Mouse (Mus musculus): Measurements from ENCODE around the gene Hivep3. TPM values are rescaled to one million over a fixed set of nuclear protein-coding genes. Genes with fewer than 3 reads are reported as not detected.

Hivep3 gene
- total RNA-seq (2021), result 1 to 10 TPM; 7.4 to 9.7 TPM
- long read RNA-seq, experiment 1, partial matches to known transcripts, result 0 of 1 reads
- long read RNA-seq, experiment 1, other reads (novel, unspliced or antisense), result 0 of 1 reads
- long read RNA-seq, experiment 2, partial matches to known transcripts, result 0 of 2 reads
- long read RNA-seq, experiment 2, other reads (novel, unspliced or antisense), result 0 of 2 reads

GRCm38 (mm10) chr4:119733184-119733880 lies at the start of gene Hivep3:
Hivep3 (plus strand) TSS chr4:119733784.
- peak; percentile 100 for DNase-seq

- DNase-seq, result no peak
Measured at GRCm38 (mm10) chr4:119685746-119686145, 47.8 kb upstream of the Hivep3 start.

- DNase-seq, result peak; percentile 19
Measured at GRCm38 (mm10) chr4:119698339-119698738, 35.2 kb upstream of the Hivep3 start.

GRCm38 (mm10) chr4:119701269-119701954 lies 32.2 kb upstream of the Hivep3 start:
- DNase-seq, result no peak

- DNase-seq, result no peak
Measured at GRCm38 (mm10) chr4:119703965-119704364, 29.6 kb upstream of the Hivep3 start.

GRCm38 (mm10) chr4:119707326-119707725 lies 26.3 kb upstream of the Hivep3 start:
- DNase-seq, result no peak

GRCm38 (mm10) chr4:119707751-119708150 lies 25.8 kb upstream of the Hivep3 start:
- no peak for DNase-seq

- DNase-seq, result no peak
Measured at GRCm38 (mm10) chr4:119710208-119710607, 23.4 kb upstream of the Hivep3 start.

GRCm38 (mm10) chr4:119717443-119717842 lies 16.1 kb upstream of the Hivep3 start:
- peak; percentile 47 for DNase-seq

- no peak for DNase-seq
Measured at GRCm38 (mm10) chr4:119721531-119721930, 12.1 kb upstream of the Hivep3 start.

- no peak for DNase-seq
Measured at GRCm38 (mm10) chr4:119726074-119726473, 7.5 kb upstream of the Hivep3 start.

- DNase-seq, result no peak
Measured at GRCm38 (mm10) chr4:119727871-119728270, 5.7 kb upstream of the Hivep3 start.

- peak; percentile 62 for DNase-seq
Measured at GRCm38 (mm10) chr4:119733942-119734341, 358 bp downstream of the Hivep3 start.

GRCm38 (mm10) chr4:119734352-119734751 lies 768 bp downstream of the Hivep3 start:
- no peak for DNase-seq

GRCm38 (mm10) chr4:119738641-119739040 lies 5.1 kb downstream of the Hivep3 start:
- DNase-seq, result peak; percentile 40

- no peak for DNase-seq
Measured at GRCm38 (mm10) chr4:119739301-119740062, 5.9 kb downstream of the Hivep3 start.

GRCm38 (mm10) chr4:119748341-119748740 lies 14.8 kb downstream of the Hivep3 start:
- DNase-seq, result no peak

- no peak for DNase-seq
Measured at GRCm38 (mm10) chr4:119750157-119750556, 16.6 kb downstream of the Hivep3 start.

GRCm38 (mm10) chr4:119750681-119751211 lies 17.2 kb downstream of the Hivep3 start:
- DNase-seq, result no peak

- DNase-seq, result peak; percentile 50
Measured at GRCm38 (mm10) chr4:119751408-119752006, 17.9 kb downstream of the Hivep3 start.

- no peak for DNase-seq
Measured at GRCm38 (mm10) chr4:119759574-119760233, 26.1 kb downstream of the Hivep3 start.

All from adrenal gland, postnatal 10 days (tissue).